Mouse (Mus musculus): ENCODE data around the gene Zcchc7. TPM values are rescaled to one million over a fixed set of nuclear protein-coding genes. Genes with fewer than 3 reads are reported as not detected.

Zcchc7 gene
- polyA plus RNA-seq, 1 experiment from 2014 or later, result 33.4 TPM

GRCm38 (mm10) chr4:44872048-44872447 is 116.4 kb downstream of the Zcchc7 start:
- Histone ChIP-seq H3K4me2 (replicated peaks) (no peak overlapping the region), H3K9me3 (no peaks in the 10 kb centered on the region), H3K4me3 (replicated peaks) (no peak overlapping the region), H3K4me1 (replicated peaks) (no peaks in the 10 kb centered on the region), H3K36me3 (no peaks in the 10 kb centered on the region), H3K27me3 (peaks cover 7% of the 10 kb centered on the region; the same call in 1 of the 2 replicates), H3K9ac (replicated peaks) (no peak overlapping the region), H3K27ac (no peak overlapping the region)
- WGBS, result 100% methylated on average over 1 of the region's 1 CpGs
- no peak for ATAC-seq

- Histone ChIP-seq H3K4me3 (replicated peaks) (no peak overlapping the region), H3K9ac (replicated peaks) (no peak overlapping the region), H3K36me3 (no peaks in the 10 kb centered on the region), H3K27ac (peak overlapping the region; percentile 19), H3K9me3 (no peaks in the 10 kb centered on the region), H3K27me3 (peaks cover 6% of the 10 kb centered on the region), H3K4me2 (replicated peaks) (no peak overlapping the region), H3K4me1 (replicated peaks) (peaks cover 7% of the 10 kb centered on the region)
- ATAC-seq, result peak; percentile 62
- WGBS, result 6% methylated on average over 7 of the region's 7 CpGs
Measured at GRCm38 (mm10) chr4:44880065-44880623, 124.5 kb downstream of the Zcchc7 start.

GRCm38 (mm10) chr4:44886143-44886542 is 130.5 kb downstream of the Zcchc7 start:
- Histone ChIP-seq H3K27ac (no peak overlapping the region), H3K4me3 (replicated peaks) (no peak overlapping the region), H3K4me1 (replicated peaks) (no peaks in the 10 kb centered on the region), H3K9ac (replicated peaks) (no peak overlapping the region), H3K36me3 (no peaks in the 10 kb centered on the region), H3K27me3 (peaks cover 3% of the 10 kb centered on the region; the same call in 1 of the 2 replicates), H3K4me2 (replicated peaks) (no peak overlapping the region), H3K9me3 (no peaks in the 10 kb centered on the region)
- WGBS, result 49% methylated on average over 6 of the region's 6 CpGs
- ATAC-seq, result no peak

GRCm38 (mm10) chr4:44891344-44891743 is 135.7 kb downstream of the Zcchc7 start:
- Histone ChIP-seq H3K36me3 (peaks cover 3% of the 10 kb centered on the region; the same call in 1 of the 2 replicates), H3K27me3 (no peaks in the 10 kb centered on the region), H3K9ac (replicated peaks) (no peak overlapping the region), H3K9me3 (no peaks in the 10 kb centered on the region), H3K4me3 (replicated peaks) (no peak overlapping the region), H3K27ac (no peak overlapping the region), H3K4me2 (replicated peaks) (no peak overlapping the region), H3K4me1 (replicated peaks) (no peaks in the 10 kb centered on the region)
- 91% methylated on average over 6 of the region's 6 CpGs for WGBS
- ATAC-seq, result no peak

- ATAC-seq, result peak; percentile 95
- Histone ChIP-seq H3K4me3 (replicated peaks) (no peak overlapping the region), H3K4me1 (replicated peaks) (peaks cover 16% of the 10 kb centered on the region), H3K36me3 (no peaks in the 10 kb centered on the region), H3K27ac (peak overlapping the region; percentile 86), H3K27me3 (peaks cover 30% of the 10 kb centered on the region), H3K4me2 (replicated peaks) (peak overlapping the region; percentile 38), H3K9ac (replicated peaks) (peak overlapping the region; percentile 39; the same call in 1 of the 2 replicates), H3K9me3 (no peaks in the 10 kb centered on the region)
- WGBS, result 4% methylated on average over 11 of the region's 11 CpGs
Measured at GRCm38 (mm10) chr4:44905651-44906271, 150.1 kb downstream of the Zcchc7 start.

- Histone ChIP-seq H3K36me3 (no peaks in the 10 kb centered on the region), H3K4me1 (replicated peaks) (peaks cover 16% of the 10 kb centered on the region), H3K4me2 (replicated peaks) (no peak overlapping the region), H3K9me3 (no peaks in the 10 kb centered on the region), H3K9ac (replicated peaks) (no peak overlapping the region), H3K27ac (peak overlapping the region; percentile 44; the same call in 1 of the 2 replicates), H3K4me3 (replicated peaks) (no peak overlapping the region), H3K27me3 (peaks cover 30% of the 10 kb centered on the region)
- ATAC-seq, result no peak
- WGBS, result 46% methylated on average over 4 of the region's 4 CpGs
Measured at GRCm38 (mm10) chr4:44906399-44906798, 150.7 kb downstream of the Zcchc7 start.

- WGBS, result 27% methylated on average over 2 of the region's 2 CpGs
- ATAC-seq, result no peak
- H3K4me3 ChIP-seq (replicated peaks), result no peak overlapping the region
- no peaks in the 10 kb centered on the region for H3K9me3 ChIP-seq
- peaks cover 15% of the 10 kb centered on the region for H3K4me1 ChIP-seq (replicated peaks)
- peaks cover 17% of the 10 kb centered on the region for H3K27me3 ChIP-seq
- H3K36me3 ChIP-seq, result no peaks in the 10 kb centered on the region
- no peak overlapping the region for H3K27ac ChIP-seq
- H3K9ac ChIP-seq (replicated peaks), result no peak overlapping the region
- H3K4me2 ChIP-seq (replicated peaks), result no peak overlapping the region
Measured at GRCm38 (mm10) chr4:44910065-44910464, 154.4 kb downstream of the Zcchc7 start.

GRCm38 (mm10) chr4:44910857-44911256 is 155.2 kb downstream of the Zcchc7 start:
- H3K4me1 ChIP-seq (replicated peaks), result peaks cover 7% of the 10 kb centered on the region
- no peaks in the 10 kb centered on the region for H3K9me3 ChIP-seq
- 62% methylated on average over 2 of the region's 2 CpGs for whole genome bisulfite sequencing
- H3K4me2 ChIP-seq (replicated peaks), result no peak overlapping the region
- no peaks in the 10 kb centered on the region for H3K36me3 ChIP-seq
- peaks cover 17% of the 10 kb centered on the region for H3K27me3 ChIP-seq
- ATAC-seq, result no peak
- H3K9ac ChIP-seq (replicated peaks), result no peak overlapping the region
- no peak overlapping the region for H3K4me3 ChIP-seq (replicated peaks)
- no peak overlapping the region for H3K27ac ChIP-seq

- no peak overlapping the region for H3K4me2 ChIP-seq (replicated peaks)
- ATAC-seq, result peak; percentile 66; the same call in 1 of the 2 replicates
Measured at GRCm38 (mm10) chr4:44917312-44917848, 161.7 kb downstream of the Zcchc7 start.

GRCm38 (mm10) chr4:44917907-44918306 is 162.2 kb downstream of the Zcchc7 start:
- no peaks in the 10 kb centered on the region for H3K9me3 ChIP-seq
- ATAC-seq, result peak; percentile 84
- H3K36me3 ChIP-seq, result peaks cover 3% of the 10 kb centered on the region; the same call in 1 of the 2 replicates
- peak overlapping the region; percentile 26 for H3K4me2 ChIP-seq (replicated peaks)
- H3K9ac ChIP-seq (replicated peaks), result no peak overlapping the region
- H3K27me3 ChIP-seq, result no peaks in the 10 kb centered on the region
- peaks cover 24% of the 10 kb centered on the region for H3K4me1 ChIP-seq (replicated peaks)
- H3K27ac ChIP-seq, result peak overlapping the region; percentile 77
- WGBS, result 6% methylated on average over 3 of the region's 3 CpGs
- no peak overlapping the region for H3K4me3 ChIP-seq (replicated peaks)

More at GRCm38 (mm10) chr4:44917312-44917848, 161.7 kb downstream of the Zcchc7 start:
- Histone ChIP-seq H3K27ac (peak overlapping the region; percentile 77), H3K4me3 (replicated peaks) (no peak overlapping the region), H3K36me3 (peaks cover 3% of the 10 kb centered on the region; the same call in 1 of the 2 replicates), H3K9me3 (no peaks in the 10 kb centered on the region), H3K27me3 (no peaks in the 10 kb centered on the region), H3K4me1 (replicated peaks) (peaks cover 24% of the 10 kb centered on the region), H3K9ac (replicated peaks) (no peak overlapping the region)
- 14% methylated on average over 5 of the region's 5 CpGs for WGBS

GRCm38 (mm10) chr4:44920831-44921230 is 165.2 kb downstream of the Zcchc7 start:
- no peak overlapping the region for H3K27ac ChIP-seq
- no peak for ATAC-seq
- no peak overlapping the region for H3K4me2 ChIP-seq (replicated peaks)
- peaks cover 3% of the 10 kb centered on the region; the same call in 1 of the 2 replicates for H3K36me3 ChIP-seq
- 49% methylated on average over 5 of the region's 5 CpGs for WGBS
- no peak overlapping the region for H3K4me3 ChIP-seq (replicated peaks)
- H3K27me3 ChIP-seq, result no peaks in the 10 kb centered on the region
- no peaks in the 10 kb centered on the region for H3K9me3 ChIP-seq
- no peak overlapping the region for H3K9ac ChIP-seq (replicated peaks)
- H3K4me1 ChIP-seq (replicated peaks), result peaks cover 24% of the 10 kb centered on the region

GRCm38 (mm10) chr4:44922466-44923128 is 166.9 kb downstream of the Zcchc7 start:
- ATAC-seq, result no peak

More at GRCm38 (mm10) chr4:44922466-44923128, 166.9 kb downstream of the Zcchc7 start:
- Histone ChIP-seq H3K9ac (replicated peaks) (no peak overlapping the region), H3K4me1 (replicated peaks) (peaks cover 18% of the 10 kb centered on the region), H3K36me3 (peaks cover 14% of the 10 kb centered on the region), H3K9me3 (no peaks in the 10 kb centered on the region), H3K4me3 (replicated peaks) (no peak overlapping the region), H3K27me3 (no peaks in the 10 kb centered on the region), H3K4me2 (replicated peaks) (no peak overlapping the region), H3K27ac (no peak overlapping the region)
- 94% methylated on average over 7 of the region's 7 CpGs for WGBS
